Mouse (Mus musculus) T-cell, adult 66 days (primary cell): ENCODE results near the gene Dda1. TPM values are rescaled to one million over a fixed set of nuclear protein-coding genes. Genes with fewer than 3 reads are reported as not detected.

Experiments used
- total RNA-seq, 2 experiments: library from RNA; stranded (reverse); gene quantifications; 3 replicates in 1 of 2; 4 replicates in 1 of 2; pipeline ENCODE4 v1.2.4; 2023

Dda1 gene
- total RNA-seq = 100 to 1,000 TPM; 109 to 112 TPM

GRCm38 (mm10) chr8:71468916-71469315 is at the start of gene Dda1:
Dda1 (plus strand) TSS chr8:71469199.

GRCm38 (mm10) chr8:71463188-71464033 is 5.6 kb upstream of the Dda1 start, which contains the start of gene Abhd8:
Abhd8 (minus strand) TSS chr8:71463655.

GRCm38 (mm10) chr8:71464513-71465500 is 4.2 kb upstream of the Dda1 start, which contains the start of gene Mrpl34:
Mrpl34 (plus strand) TSS chr8:71464959.

GRCm38 (mm10) chr8:71485142-71486135 is 16.4 kb downstream of the Dda1 start, which contains the start of gene Ano8:
Ano8 (minus strand) TSS chr8:71485963.

GRCm38 (mm10) chr8:71487691-71488445 is 18.9 kb downstream of the Dda1 start, which contains the start of gene Gtpbp3:
Gtpbp3 (plus strand) TSS chr8:71488103.

GRCm38 (mm10) chr8:71511644-71512043 is 42.6 kb downstream of the Dda1 start, which contains the start of gene Plvap:
Plvap (minus strand) TSS chr8:71511752.

GRCm38 (mm10) chr8:71525226-71526050 is 56.4 kb downstream of the Dda1 start, which contains the start of gene Ccdc194:
Ccdc194 (minus strand) TSS chr8:71525711.

Other genes starting within 250 kb of the Dda1 start
- gene Myo9b, start 196.5 kb upstream of the Dda1 start, total RNA-seq = 100 to 1,000 TPM; 142 to 158 TPM
- gene Haus8, start 196.3 kb upstream of the Dda1 start, total RNA-seq = 10 to 100 TPM; 26.0 to 31.3 TPM
- 100 to 1,000 TPM; 267 to 299 TPM for gene Use1, start 102.4 kb upstream of the Dda1 start, total RNA-seq
- gene Ocel1, start 97.9 kb upstream of the Dda1 start, total RNA-seq = 10 to 100 TPM; 19.9 to 21.2 TPM
- gene Nr2f6, start 87.2 kb upstream of the Dda1 start, total RNA-seq = 1 to 10 TPM; 7.7 to 9.2 TPM
- gene Ushbp1, start 73.4 kb upstream of the Dda1 start, total RNA-seq = not detected
- 100 to 1,000 TPM; 122 to 127 TPM for gene Babam1, start 72.3 kb upstream of the Dda1 start, total RNA-seq
- gene Ankle1, start 63.2 kb upstream of the Dda1 start, total RNA-seq = 1 to 10 TPM; 1.5 to 1.8 TPM
- 10 to 100 TPM; 94.0 to 94.4 TPM for gene Abhd8, start 5.5 kb upstream of the Dda1 start, total RNA-seq
- gene Mrpl34, start 4.2 kb upstream of the Dda1 start, total RNA-seq = 10 to 100 TPM; 40.3 to 40.8 TPM
- 10 to 100 TPM; 22.9 to 29.4 TPM for gene Ano8, start 16.8 kb downstream of the Dda1 start, total RNA-seq
- gene Gtpbp3, start 18.9 kb downstream of the Dda1 start, total RNA-seq = 10 to 100 TPM; 18.6 to 23.0 TPM
- gene Plvap, start 42.6 kb downstream of the Dda1 start, total RNA-seq = not detected
- gene Ccdc194, start 56.5 kb downstream of the Dda1 start, total RNA-seq = not detected
- gene Bst2, start 68.3 kb downstream of the Dda1 start, total RNA-seq = 10 to 100 TPM; 57.3 to 79.1 TPM
- gene Mvb12a, start 73.7 kb downstream of the Dda1 start, total RNA-seq = 10 to 100 TPM; 29.8 to 42.6 TPM
- 1 to 10 TPM in 1 of 2 experiments, under 1 TPM in 1; 0.83 to 1.7 TPM for gene Tmem221, start 89.7 kb downstream of the Dda1 start, total RNA-seq
- not detected for gene Nxnl1, start 97.4 kb downstream of the Dda1 start, total RNA-seq
- 1 to 10 TPM; 4.8 to 5.7 TPM for gene Slc27a1, start 99.7 kb downstream of the Dda1 start, total RNA-seq
- gene Pgls, start 123.0 kb downstream of the Dda1 start, total RNA-seq = 10 to 100 TPM; 56.5 to 58.1 TPM
- gene Fam129c, start 128.4 kb downstream of the Dda1 start, total RNA-seq = 1 to 10 TPM; 2.4 to 7.0 TPM
- 10 to 100 TPM; 47.7 to 51.6 TPM for gene Colgalt1, start 141.8 kb downstream of the Dda1 start, total RNA-seq
- gene Unc13a, start 202.6 kb downstream of the Dda1 start, total RNA-seq = under 1 TPM; 0.64 to 0.95 TPM
- gene Jak3, start 207.1 kb downstream of the Dda1 start, total RNA-seq = 100 to 1,000 TPM; 103 to 113 TPM
- gene Insl3, start 220.0 kb downstream of the Dda1 start, total RNA-seq = 10 to 100 TPM; 59.1 to 70.3 TPM
- under 1 TPM; 0.64 to 0.89 TPM for gene B3gnt3, start 232.6 kb downstream of the Dda1 start, total RNA-seq